Mouse (Mus musculus) cerebellum, adult 9-11 months (tissue): ENCODE results near the gene Zfp629.
"Not testable (repeated sequence)": the region's sequence is repeated elsewhere in the genome, so short reads cannot be mapped to it uniquely, and the experiment has no call there.

Source experiments
- DNase-seq: peaks from one replicate; pipeline ENCODE4 v3.0.0; 2022

The Zfp629 gene

GRCm38 (mm10) chr7:127614891-127615843 is at the start of gene Zfp629:
Gene Zfp629, minus strand, starts transcription at chr7:127615797.
- peak; percentile 77 for DNase-seq

DNA sequence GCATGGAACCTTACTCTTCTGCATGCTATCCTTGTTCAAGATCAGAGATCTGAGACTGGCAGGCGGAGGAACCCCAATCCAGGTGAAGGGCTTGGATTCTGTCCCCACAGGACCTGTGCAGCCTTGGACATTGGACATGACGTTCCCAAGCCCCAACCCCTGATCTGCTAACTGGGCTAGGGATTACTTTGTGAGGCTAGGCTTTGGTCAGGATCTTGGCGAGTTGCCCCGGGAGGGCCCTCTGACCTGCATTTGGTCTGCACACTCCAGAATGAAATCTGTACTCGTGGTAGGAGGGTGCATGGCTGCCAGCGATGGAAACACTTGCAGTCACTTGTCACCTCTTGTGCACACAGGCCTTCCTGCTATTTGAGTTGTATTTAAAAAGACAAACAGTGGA is 47.3 kb upstream of the Zfp629 start:
- no peak for DNase-seq

- DNase-seq, result no peak
These were observed 46.2 kb upstream of the Zfp629 start for GRCm38 (mm10) chr7:127661833-127662232.

- no peak for DNase-seq
These were observed 45.3 kb upstream of the Zfp629 start for GRCm38 (mm10) chr7:127660882-127661281.

- DNase-seq, result no peak
These were observed 41.3 kb upstream of the Zfp629 start for GRCm38 (mm10) chr7:127656946-127657345.

- DNase-seq, result no peak
These were observed 38.7 kb upstream of the Zfp629 start for GRCm38 (mm10) chr7:127654318-127654717.

DNA sequence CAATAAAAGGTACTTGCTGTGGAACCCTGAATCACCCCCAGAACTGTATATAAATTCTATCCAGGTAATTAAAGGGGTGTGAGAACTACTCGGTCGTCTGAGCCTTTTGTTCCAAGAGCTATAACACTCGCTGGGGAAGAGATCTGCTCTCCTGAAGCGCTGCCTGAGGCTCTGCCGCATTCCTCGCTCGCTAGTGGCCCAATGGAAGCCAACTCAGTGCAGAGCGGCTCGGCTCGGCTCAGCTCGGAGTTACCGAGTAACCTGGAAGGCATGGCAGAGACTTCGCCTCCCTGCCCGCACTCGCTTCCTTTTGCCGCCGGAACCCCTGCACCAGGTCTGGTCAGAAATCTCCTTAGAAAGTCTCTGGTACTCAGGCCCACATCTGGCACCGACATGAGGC is 36.5 kb upstream of the Zfp629 start:
- no peak for DNase-seq

GRCm38 (mm10) chr7:127651624-127652023 is 36.0 kb upstream of the Zfp629 start:
- DNase-seq, result no peak

DNA sequence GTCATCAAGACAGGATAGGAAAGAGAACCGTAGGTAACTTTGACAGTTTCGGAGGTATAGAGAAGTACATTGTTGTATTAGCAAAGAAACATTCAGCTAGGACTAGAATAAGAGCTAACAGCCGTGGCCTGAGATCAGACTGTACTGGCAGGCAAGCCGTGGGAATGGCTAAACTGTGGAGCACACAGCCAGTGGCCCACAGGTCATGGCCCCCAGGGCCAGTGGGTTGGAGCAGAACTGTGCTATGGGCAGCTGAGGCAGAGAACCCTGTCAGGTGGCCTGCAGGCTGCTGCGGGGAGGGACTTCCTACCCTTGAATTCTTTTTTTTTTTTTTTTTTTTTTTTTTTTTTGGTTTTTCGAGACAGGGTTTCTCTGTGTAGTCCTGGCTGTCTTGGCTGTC is 33.6 kb upstream of the Zfp629 start:
- DNase-seq, result no peak

- no peak for DNase-seq
These were observed 33.1 kb upstream of the Zfp629 start for GRCm38 (mm10) chr7:127648516-127649201.

GRCm38 (mm10) chr7:127647576-127647975 is 32.0 kb upstream of the Zfp629 start:
- DNase-seq, result not testable (repeated sequence)

DNA sequence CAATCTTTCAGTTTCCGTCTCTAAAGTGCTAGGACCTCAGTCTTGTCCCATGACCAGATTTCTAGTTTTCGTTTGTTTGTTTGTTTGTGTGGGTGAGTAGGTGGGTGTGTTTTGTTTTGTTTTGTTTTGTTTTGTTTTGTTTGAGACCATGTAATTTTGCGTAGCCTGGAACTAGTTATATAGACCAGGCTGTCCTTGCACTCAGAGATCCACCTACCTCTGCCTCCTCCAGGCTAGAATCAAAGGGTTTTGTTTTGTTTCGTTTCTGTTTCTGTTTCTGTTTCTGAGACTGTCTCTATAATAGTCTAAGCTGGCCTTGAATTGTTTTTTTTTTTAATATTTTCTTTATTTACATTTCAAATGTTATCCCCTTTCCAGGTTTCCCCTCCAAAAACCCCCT is 30.8 kb upstream of the Zfp629 start:
- no peak for DNase-seq

GRCm38 (mm10) chr7:127642254-127642653 is 26.7 kb upstream of the Zfp629 start:
- no peak for DNase-seq

- no peak for DNase-seq
These were observed 25.7 kb upstream of the Zfp629 start for GRCm38 (mm10) chr7:127641260-127641659.

DNA sequence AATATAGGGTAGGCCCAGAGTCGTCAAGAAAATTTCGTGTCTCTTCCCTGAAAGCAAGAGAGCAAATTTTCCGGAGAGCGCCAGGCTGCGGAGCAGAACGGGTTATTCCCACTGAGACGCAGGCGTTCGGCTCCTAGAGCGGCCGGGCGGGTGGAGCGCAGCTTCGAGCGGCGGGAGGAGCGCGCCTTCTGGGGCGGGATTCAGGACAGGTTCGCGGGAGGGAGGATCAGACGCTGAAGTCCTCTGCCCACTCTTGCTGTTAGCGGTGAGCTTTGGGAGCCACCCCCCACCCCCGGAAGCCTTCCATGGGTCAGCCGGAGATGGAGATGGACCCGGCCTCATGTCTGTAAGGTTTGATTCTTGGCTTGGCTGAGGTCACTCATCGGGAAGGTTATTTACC is 21.4 kb upstream of the Zfp629 start:
- peak; percentile 85 for DNase-seq

DNA sequence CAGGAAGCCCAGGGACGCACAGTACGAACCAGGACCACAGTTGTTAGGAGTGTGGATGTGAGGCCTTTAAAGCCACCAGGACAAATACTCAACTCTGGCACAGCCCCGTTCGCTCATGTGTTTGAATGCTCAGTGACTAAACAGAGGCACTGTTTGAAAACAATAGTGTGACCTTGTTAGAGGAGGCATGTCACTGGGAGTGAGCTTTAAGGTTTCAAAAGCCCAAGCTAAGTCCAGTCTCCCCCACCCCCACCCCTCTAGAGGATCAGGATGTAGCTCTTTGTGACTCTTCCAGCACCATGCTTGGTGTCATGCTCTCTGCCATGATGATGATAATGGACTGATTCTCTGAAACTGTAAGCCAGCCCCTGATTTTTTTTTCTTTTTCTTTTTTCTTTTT is 15.8 kb upstream of the Zfp629 start:
- no peak for DNase-seq

DNA sequence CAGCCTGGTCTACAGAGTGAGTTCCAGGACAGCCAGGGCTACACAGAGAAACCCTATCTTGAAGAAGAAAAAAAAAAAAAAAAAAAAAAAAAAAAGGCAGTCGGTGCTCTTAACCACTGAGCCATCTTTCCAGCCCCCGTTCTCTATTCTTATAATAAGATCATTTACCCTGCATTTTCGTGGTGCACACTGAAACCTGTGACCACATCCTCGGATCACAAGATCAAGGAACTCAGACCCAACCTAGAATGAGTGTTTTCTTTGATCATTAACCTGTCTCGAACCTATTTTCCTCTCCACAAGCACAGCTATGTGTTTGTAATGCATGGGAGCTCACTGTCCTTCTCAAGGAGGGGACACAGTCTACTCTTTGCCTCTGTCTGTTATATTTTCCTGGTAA is 13.0 kb upstream of the Zfp629 start:
- no peak for DNase-seq

DNA sequence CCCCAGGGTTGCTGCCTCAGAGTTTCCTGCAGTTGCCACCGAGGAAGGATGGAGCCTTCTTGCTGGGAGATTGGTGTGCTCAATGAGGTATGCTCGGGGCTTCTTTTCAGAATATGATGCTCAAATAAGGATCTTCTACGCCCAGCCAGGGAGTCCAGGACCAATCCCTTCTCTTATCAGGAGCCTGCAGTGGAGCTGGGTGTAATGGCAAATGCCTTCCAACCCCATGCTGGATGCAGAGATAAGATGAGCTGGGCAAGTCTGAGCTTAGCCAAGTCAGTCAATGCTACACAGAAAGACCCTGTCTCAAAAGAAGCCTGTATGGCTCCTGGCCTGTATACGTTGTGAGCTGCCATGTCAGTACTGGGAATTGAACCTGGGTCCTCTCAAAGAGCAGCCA is 10.9 kb upstream of the Zfp629 start:
- no peak for DNase-seq

- DNase-seq, result no peak
These were observed 10.4 kb upstream of the Zfp629 start for GRCm38 (mm10) chr7:127626039-127626438.

- not testable (repeated sequence) for DNase-seq
These were observed 2.8 kb upstream of the Zfp629 start for GRCm38 (mm10) chr7:127618402-127618801.

DNA sequence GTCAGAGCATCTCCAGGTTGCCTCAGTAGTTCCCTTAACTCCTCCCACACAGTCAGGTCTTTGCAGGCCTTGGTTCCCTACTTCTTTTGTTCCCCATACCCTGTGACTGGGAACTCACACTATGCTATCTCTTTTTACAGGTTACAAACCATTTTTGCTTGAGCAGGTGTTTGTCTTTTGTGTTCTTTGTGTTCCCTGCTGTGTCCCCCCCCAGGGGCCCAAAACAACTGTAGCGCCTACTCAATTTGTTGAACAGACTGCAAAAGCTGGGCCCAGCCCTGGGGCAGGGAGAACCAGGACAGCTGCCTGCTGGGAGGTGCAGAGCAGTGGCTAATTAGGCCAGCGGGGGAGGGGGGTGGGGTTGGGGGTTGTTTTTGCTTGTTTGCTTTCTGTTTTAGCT is 2.4 kb upstream of the Zfp629 start:
- no peak for DNase-seq

GRCm38 (mm10) chr7:127616881-127617280 is 1.3 kb upstream of the Zfp629 start:
- no peak for DNase-seq

DNA sequence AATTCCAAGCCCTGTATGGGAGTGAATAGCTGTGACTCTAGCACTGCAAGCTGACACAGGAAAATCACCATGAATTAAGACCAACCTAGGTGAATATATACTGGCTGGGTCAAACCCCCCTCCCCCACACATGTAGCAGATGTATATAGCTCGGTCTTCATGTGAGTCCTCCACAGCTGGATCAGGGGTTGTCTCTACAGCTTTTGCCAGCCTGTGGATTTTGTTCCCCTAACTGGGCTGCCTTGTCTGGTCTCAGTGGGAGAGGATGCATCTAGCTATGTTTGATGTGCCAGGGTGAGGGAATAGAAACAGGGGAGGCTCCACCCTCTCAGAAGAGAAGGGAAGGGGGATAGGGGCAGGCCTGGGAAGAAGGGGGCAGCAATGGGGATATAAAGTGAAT is 739 bp upstream of the Zfp629 start:
- DNase-seq, result peak; percentile 24

DNA sequence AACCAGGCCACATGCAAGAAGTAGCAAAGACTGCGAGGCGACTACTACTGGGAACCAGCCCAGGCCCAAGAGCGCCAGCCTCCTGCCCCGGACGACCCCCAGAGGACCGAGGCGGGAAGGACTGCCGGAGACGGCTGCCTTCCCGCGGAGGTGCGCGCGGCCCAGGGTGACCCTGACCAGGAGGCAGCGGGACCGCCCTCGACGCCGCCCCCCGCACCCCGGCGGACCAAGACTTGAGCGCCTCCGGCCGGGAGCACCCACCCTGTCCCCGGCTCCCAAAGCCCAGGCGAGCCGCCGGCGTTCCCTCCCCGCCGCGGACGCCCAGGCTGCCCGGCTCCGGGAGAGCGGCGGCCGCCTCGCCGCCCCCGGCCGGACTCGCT is 1.1 kb downstream of the Zfp629 start:
- DNase-seq, result peak; percentile 38
